Comparison of ENCODE assay signal across 12 mouse cellular contexts in the genomic region with DNA sequence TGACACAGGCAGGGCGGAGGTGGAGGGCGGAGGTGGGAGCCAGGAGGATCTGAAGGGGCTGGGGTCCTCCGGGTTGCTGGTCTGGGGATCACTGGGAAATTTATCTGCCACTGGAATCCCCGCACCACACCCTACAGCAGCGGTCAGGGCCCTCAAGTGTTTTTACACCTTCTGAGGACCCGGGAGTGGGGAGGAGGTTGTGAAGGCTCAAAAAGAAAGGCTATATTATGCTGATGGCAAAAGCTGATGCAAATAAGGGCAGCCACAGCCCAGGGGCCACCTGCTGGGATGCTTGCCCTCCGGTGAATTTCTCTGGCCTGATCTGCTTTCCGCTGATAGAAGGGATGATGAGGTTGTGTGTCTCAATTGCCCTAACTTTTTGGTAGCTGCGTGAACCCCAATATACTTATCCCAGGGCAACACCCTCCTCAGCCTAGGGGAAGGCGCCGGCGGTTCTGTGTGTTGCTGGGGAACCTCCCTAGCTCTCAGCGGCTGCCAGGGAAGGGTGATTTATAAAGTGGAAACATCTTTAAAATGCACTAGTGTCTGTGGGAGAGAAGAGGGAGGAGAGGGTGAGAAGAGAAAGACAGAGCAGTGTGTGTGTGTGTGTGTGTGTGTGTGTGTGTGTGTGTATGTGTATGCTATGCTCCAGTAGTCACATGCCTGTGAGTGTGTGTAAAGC. TPM values are rescaled to one million over a fixed set of nuclear protein-coding genes. Genes with fewer than 3 reads are reported as not detected.
DNase-seq lines count a peak whose midpoint lies in the region; ATAC-seq and TF ChIP-seq lines count a peak whose summit lies in the region.
"Had no signal": no experiment of that assay in that cellular context is flagged by ENCODE, and none has a peak within 500 bp of the region (broad histone marks: within the 10 kb centered on the region; RNA-seq: fewer than 3 reads in every experiment).

No protein-coding gene starts in this region.

- H3K4me1 ChIP-seq in neural tube, embryonic 15.5 days, result peaks cover 15% of the 10 kb centered on the region
- H3K4me1 ChIP-seq in lung, postnatal 0 days (ENCODE audit: insufficient read depth, low read depth, low read length), result 0 out of 2 replicates have a peak, but pooled peaks cover 1% of the 10 kb centered on the region

- DNase-seq in embryo, embryonic 11 days, result peak; percentile 28
- DNase-seq in embryo, embryonic 9.5 days (ENCODE audit: extremely low spot score), result no peak
- peak; percentile 52 for DNase-seq in neural tube, embryonic 10.5 days (ENCODE audit: extremely low spot score, low spot score)
- peak; percentile 70 for DNase-seq in lung, postnatal 0 days (ENCODE audit: low spot score)
- no peak for DNase-seq in thymus, postnatal 10 days (ENCODE audit: low spot score in 2 of 2)
- DNase-seq in left cerebral cortex, adult 9 months (ENCODE audit: low spot score in 2 of 2), result no peak
- DNase-seq: adrenal gland, adult 2 months had no signal

- TF ChIP-seq CTCF in lung, postnatal 0 days (IDR thresholded peaks at IDR 0.05), result no peak

- H3K36me3 ChIP-seq in neural tube, embryonic 15.5 days, result no peaks in the 10 kb centered on the region
- no peaks in the 10 kb centered on the region for H3K36me3 ChIP-seq in lung, postnatal 0 days (ENCODE audit: insufficient read depth, low read length)
- H3K36me3 ChIP-seq: heart, embryonic 12.5 days had no signal

- no peak overlapping the region for H3K4me3 ChIP-seq in neural tube, embryonic 15.5 days (replicated peaks)
- H3K4me3 ChIP-seq in lung, postnatal 0 days (ENCODE audit: low read depth, low read length), result peak overlapping the region; percentile 51

- H3K27me3 ChIP-seq in neural tube, embryonic 15.5 days (replicated peaks), result peaks cover 94% of the 10 kb centered on the region
- peaks cover 36% of the 10 kb centered on the region for H3K27me3 ChIP-seq in lung, postnatal 0 days (replicated peaks; ENCODE audit: insufficient read depth, low read length)

- ATAC-seq in neural tube, embryonic 15.5 days (ENCODE audit: low FRiP score), result no peak
- ATAC-seq in lung, postnatal 0 days, result peak; percentile 22
- no peak for ATAC-seq in cerebellum, adult (ENCODE audit: insufficient number of reproducible peaks, low FRiP score, low TSS enrichment)

- H3K4me2 ChIP-seq in neural tube, embryonic 15.5 days, result no peak overlapping the region
- peak overlapping the region; percentile 59 for H3K4me2 ChIP-seq in lung, postnatal 0 days (replicated peaks; ENCODE audit: low read depth, low read length)

- H3K9me3 ChIP-seq in neural tube, embryonic 15.5 days (replicated peaks), result no peaks in the 10 kb centered on the region
- no peaks in the 10 kb centered on the region for H3K9me3 ChIP-seq in lung, postnatal 0 days (ENCODE audit: low read length)
- H3K9me3 ChIP-seq: heart, embryonic 12.5 days had no signal

- no peak for TF ChIP-seq EP300 in lung, postnatal 0 days (IDR thresholded peaks at IDR 0.05)

- under 1% methylated on average over 13 of the region's 13 CpGs for WGBS in neural tube, embryonic 15.5 days
- 6% methylated on average over 11 of the region's 13 CpGs for WGBS in lung, postnatal 0 days

- H3K27ac ChIP-seq in neural tube, embryonic 15.5 days (replicated peaks), result no peak overlapping the region
- peak overlapping the region; percentile 87 for H3K27ac ChIP-seq in lung, postnatal 0 days (ENCODE audit: low read length)
- H3K27ac ChIP-seq: kidney, postnatal 0 days had no signal

- H3K9ac ChIP-seq in neural tube, embryonic 15.5 days (replicated peaks), result no peak overlapping the region
- H3K9ac ChIP-seq in lung, postnatal 0 days (replicated peaks; ENCODE audit: low read depth), result peak overlapping the region; percentile 78
- H3K9ac ChIP-seq: heart, embryonic 12.5 days had no signal

RNA-seq across cellular contexts. Expression of a gene that starts 4.9 kb away (rescaled TPM):
- polyA plus RNA-seq in neural tube, embryonic 15.5 days (2015; fragmentation: Nextera tagmentation; extraction: Ambion mirVana), result 0.19 and 0.29 TPM in 2 replicates
- 46.2 and 48.5 TPM in 2 replicates for polyA plus RNA-seq in lung, postnatal 0 days (2015; fragmentation: Nextera tagmentation; extraction: Ambion mirVana)
- polyA plus RNA-seq: liver, embryonic 16.5 days had no signal

RNA-seq across cellular contexts. Expression of a gene that starts 41.0 kb away (rescaled TPM):
- not detected in 2 replicates for polyA plus RNA-seq in neural tube, embryonic 15.5 days (2015; fragmentation: Nextera tagmentation; extraction: Ambion mirVana)
- polyA plus RNA-seq in lung, postnatal 0 days (2015; fragmentation: Nextera tagmentation; extraction: Ambion mirVana), result not detected in 2 replicates
- polyA plus RNA-seq: adrenal gland, adult 2 months; heart, embryonic 12.5 days; kidney, postnatal 0 days; liver, embryonic 16.5 days had no signal

RNA-seq across cellular contexts. Expression of a gene that starts 58.8 kb away (rescaled TPM):
- 1.4 and 1.5 TPM in 2 replicates for polyA plus RNA-seq in neural tube, embryonic 15.5 days (2015; fragmentation: Nextera tagmentation; extraction: Ambion mirVana)
- polyA plus RNA-seq in lung, postnatal 0 days (2015; fragmentation: Nextera tagmentation; extraction: Ambion mirVana), result 43.6 and 49.6 TPM in 2 replicates

Comparison
In these comparisons a context has a peak if more than half of its experiments do, and no peak if none do; other contexts are left out.
1. DNase-seq: peak in embryo, embryonic 11 days (single experiment), neural tube, embryonic 10.5 days (single experiment) and lung, postnatal 0 days (single experiment); none in embryo, embryonic 9.5 days (single experiment), thymus, postnatal 10 days (0 of 2) and left cerebral cortex, adult 9 months (0 of 2).
2. RNA of a gene that starts 4.9 kb away (polyA plus RNA-seq): 46.2 to 48.5 TPM in lung, postnatal 0 days; 0.19 to 0.29 TPM in neural tube, embryonic 15.5 days; every median in the first group is over 10 times any median in the second.
3. RNA of a gene that starts 58.8 kb away (polyA plus RNA-seq): 43.6 to 49.6 TPM in lung, postnatal 0 days; 1.4 to 1.5 TPM in neural tube, embryonic 15.5 days; every median in the first group is over 10 times any median in the second.